Mouse (Mus musculus) midbrain, embryonic 12.5 days (tissue): ENCODE data around the gene Igf1r. TPM values are rescaled to one million over a fixed set of nuclear protein-coding genes. Genes with fewer than 3 reads are reported as not detected.

Source experiments
- ATAC-seq: fragments of 200-750 bp; cut with Nextera tagmentation; 2 replicates; pipeline ENCODE4 v1.8.0; 2017; ENCODE audit warnings: low read depth, moderate TSS enrichment, moderate library complexity; ENCODE audit not compliant: low FRiP score
- H3K27ac ChIP-seq: fragments of 300-500 bp; sonication (generic); replicated peaks from 2 replicates; pipeline ENCODE4 v1.5.1; 2016; ENCODE audit warnings: mild to moderate bottlenecking
- H3K27me3 ChIP-seq: fragments of 300-500 bp; sonication (generic); 2 replicates; pipeline ENCODE4 v1.6.1; 2016; ENCODE audit warnings: mild to moderate bottlenecking
- H3K36me3 ChIP-seq: fragments of 300-500 bp; sonication (generic); 2 replicates; pipeline ENCODE4 v1.6.1; 2016
- H3K4me1 ChIP-seq: fragments of 300-500 bp; sonication (generic); 2 replicates; pipeline ENCODE4 v1.6.1; 2016
- H3K4me2 ChIP-seq: fragments of 300-500 bp; sonication (generic); replicated peaks from 2 replicates; pipeline ENCODE4 v1.6.1; 2016; ENCODE audit warnings: mild to moderate bottlenecking, moderate library complexity
- H3K4me3 ChIP-seq: fragments of 300-500 bp; sonication (generic); 2 replicates; pipeline ENCODE4 v1.5.1; 2016; ENCODE audit warnings: mild to moderate bottlenecking
- H3K9ac ChIP-seq: fragments of 300-500 bp; sonication (generic); replicated peaks from 2 replicates; pipeline ENCODE4 v1.6.1; 2016; ENCODE audit warnings: mild to moderate bottlenecking, moderate library complexity
- H3K9me3 ChIP-seq: fragments of 300-500 bp; sonication (generic); 2 replicates; pipeline ENCODE4 v1.6.1; 2016; ENCODE audit warnings: mild to moderate bottlenecking
- whole genome bisulfite sequencing: fragments of 180-500 bp; shearing (Covaris S2); methylation state at CpG from one replicate; pipeline ENCODE4 v1.1.7; 2016; 5-methylcytosine and 5-hydroxymethylcytosine counted together
- polyA plus RNA-seq: library from polyadenylated mRNA; unstranded; fragments of >200 nt; fragmentation: Nextera tagmentation; extraction: Ambion mirVana; gene quantifications from 2 replicates; pipeline ENCODE4 v1.2.1, GENCODE M21; 2016

The Igf1r gene
- polyA plus RNA-seq, 1 experiment from 2014 or later, result 37.6 TPM

GRCm38 (mm10) chr7:68030846-68031245 lies 78.2 kb downstream of the Igf1r start:
- Histone ChIP-seq H3K4me2 (no peak overlapping the region), H3K9me3 (no peaks in the 10 kb centered on the region), H3K27me3 (no peaks in the 10 kb centered on the region), H3K9ac (no peak overlapping the region), H3K4me1 (peaks cover 31% of the 10 kb centered on the region), H3K27ac (no peak overlapping the region), H3K36me3 (no peaks in the 10 kb centered on the region), H3K4me3 (no peak overlapping the region)
- 28% methylated on average over 9 of the region's 9 CpGs for WGBS
- ATAC-seq, result 0 out of 2 replicates have a peak, but pooled peaks have one; percentile 19

GRCm38 (mm10) chr7:68036527-68036926 lies 83.9 kb downstream of the Igf1r start:
- no peak overlapping the region for H3K4me2 ChIP-seq
- no peak overlapping the region for H3K27ac ChIP-seq
- H3K27me3 ChIP-seq, result no peaks in the 10 kb centered on the region
- WGBS, result 92% methylated on average over 4 of the region's 4 CpGs
- H3K4me1 ChIP-seq, result peaks cover 8% of the 10 kb centered on the region
- ATAC-seq, result no peak
- H3K36me3 ChIP-seq, result no peaks in the 10 kb centered on the region
- no peaks in the 10 kb centered on the region for H3K9me3 ChIP-seq
- no peak overlapping the region for H3K4me3 ChIP-seq
- H3K9ac ChIP-seq, result no peak overlapping the region

- no peaks in the 10 kb centered on the region for H3K27me3 ChIP-seq
- 82% methylated on average over 8 of the region's 8 CpGs for WGBS
- H3K9ac ChIP-seq, result no peak overlapping the region
- no peaks in the 10 kb centered on the region for H3K36me3 ChIP-seq
- H3K4me1 ChIP-seq, result peaks cover 7% of the 10 kb centered on the region
- no peak overlapping the region for H3K27ac ChIP-seq
- H3K4me3 ChIP-seq, result no peak overlapping the region
- ATAC-seq, result no peak
- H3K4me2 ChIP-seq, result no peak overlapping the region
- no peaks in the 10 kb centered on the region for H3K9me3 ChIP-seq
These were observed 86.2 kb downstream of the Igf1r start for GRCm38 (mm10) chr7:68038846-68039245.

GRCm38 (mm10) chr7:68039550-68039949 lies 86.9 kb downstream of the Igf1r start:
- Histone ChIP-seq H3K27ac (no peak overlapping the region), H3K4me3 (no peak overlapping the region), H3K27me3 (no peaks in the 10 kb centered on the region), H3K4me1 (peaks cover 3% of the 10 kb centered on the region; the same call in 1 of the 2 replicates), H3K9me3 (no peaks in the 10 kb centered on the region), H3K36me3 (no peaks in the 10 kb centered on the region), H3K9ac (no peak overlapping the region), H3K4me2 (no peak overlapping the region)
- ATAC-seq, result no peak
- WGBS, result 88% methylated on average over 2 of the region's 2 CpGs

- Histone ChIP-seq H3K4me3 (no peak overlapping the region), H3K27ac (no peak overlapping the region), H3K27me3 (no peaks in the 10 kb centered on the region), H3K36me3 (no peaks in the 10 kb centered on the region), H3K9ac (no peak overlapping the region), H3K4me1 (peaks cover 3% of the 10 kb centered on the region; the same call in 1 of the 2 replicates), H3K9me3 (no peaks in the 10 kb centered on the region), H3K4me2 (no peak overlapping the region)
- WGBS, result 77% methylated on average over 4 of the region's 4 CpGs
- ATAC-seq, result no peak
These were observed 92.0 kb downstream of the Igf1r start for GRCm38 (mm10) chr7:68044621-68045020.

- WGBS, result 89% methylated on average over 4 of the region's 4 CpGs
- Histone ChIP-seq H3K9me3 (no peaks in the 10 kb centered on the region), H3K4me2 (no peak overlapping the region), H3K4me3 (no peak overlapping the region), H3K27me3 (no peaks in the 10 kb centered on the region), H3K9ac (no peak overlapping the region), H3K4me1 (no peaks in the 10 kb centered on the region), H3K27ac (no peak overlapping the region), H3K36me3 (no peaks in the 10 kb centered on the region)
- no peak for ATAC-seq
These were observed 94.5 kb downstream of the Igf1r start for GRCm38 (mm10) chr7:68047152-68047551.

GRCm38 (mm10) chr7:68048532-68048931 lies 95.9 kb downstream of the Igf1r start:
- WGBS, result 84% methylated on average over 4 of the region's 4 CpGs
- H3K27me3 ChIP-seq, result no peaks in the 10 kb centered on the region

GRCm38 (mm10) chr7:68049048-68049447 lies 96.4 kb downstream of the Igf1r start:
- no peaks in the 10 kb centered on the region for H3K36me3 ChIP-seq
- no peaks in the 10 kb centered on the region for H3K9me3 ChIP-seq
- no peak overlapping the region for H3K9ac ChIP-seq
- H3K4me2 ChIP-seq, result no peak overlapping the region
- no peak overlapping the region for H3K4me3 ChIP-seq
- ATAC-seq, result no peak
- 77% methylated on average over 7 of the region's 7 CpGs for WGBS
- no peaks in the 10 kb centered on the region for H3K27me3 ChIP-seq
- peaks cover 9% of the 10 kb centered on the region; the same call in 1 of the 2 replicates for H3K4me1 ChIP-seq
- H3K27ac ChIP-seq, result no peak overlapping the region

More at GRCm38 (mm10) chr7:68048532-68048931, 95.9 kb downstream of the Igf1r start:
- Histone ChIP-seq H3K4me2 (no peak overlapping the region), H3K27ac (no peak overlapping the region), H3K4me1 (peaks cover 6% of the 10 kb centered on the region; the same call in 1 of the 2 replicates), H3K4me3 (no peak overlapping the region), H3K9ac (no peak overlapping the region), H3K36me3 (no peaks in the 10 kb centered on the region), H3K9me3 (no peaks in the 10 kb centered on the region)
- no peak for ATAC-seq

- no peak for ATAC-seq
- Histone ChIP-seq H3K4me3 (no peak overlapping the region), H3K4me2 (no peak overlapping the region), H3K9ac (no peak overlapping the region), H3K36me3 (no peaks in the 10 kb centered on the region), H3K27me3 (no peaks in the 10 kb centered on the region), H3K27ac (no peak overlapping the region), H3K4me1 (peaks cover 16% of the 10 kb centered on the region), H3K9me3 (no peaks in the 10 kb centered on the region)
- 80% methylated on average over 10 of the region's 10 CpGs for WGBS
These were observed 100.5 kb downstream of the Igf1r start for GRCm38 (mm10) chr7:68053002-68053624.

GRCm38 (mm10) chr7:68054498-68054897 lies 101.9 kb downstream of the Igf1r start:
- whole genome bisulfite sequencing, result 48% methylated on average over 2 of the region's 2 CpGs
- H3K4me3 ChIP-seq, result no peak overlapping the region
- peaks cover 20% of the 10 kb centered on the region for H3K4me1 ChIP-seq
- no peaks in the 10 kb centered on the region for H3K36me3 ChIP-seq
- no peak overlapping the region for H3K4me2 ChIP-seq
- H3K27me3 ChIP-seq, result no peaks in the 10 kb centered on the region
- H3K27ac ChIP-seq, result no peak overlapping the region
- H3K9me3 ChIP-seq, result no peaks in the 10 kb centered on the region
- H3K9ac ChIP-seq, result no peak overlapping the region
- no peak for ATAC-seq

- 77% methylated on average over 6 of the region's 6 CpGs for WGBS
- Histone ChIP-seq H3K4me2 (no peak overlapping the region), H3K9ac (no peak overlapping the region), H3K4me3 (no peak overlapping the region), H3K4me1 (peaks cover 20% of the 10 kb centered on the region), H3K36me3 (no peaks in the 10 kb centered on the region), H3K27me3 (no peaks in the 10 kb centered on the region), H3K9me3 (no peaks in the 10 kb centered on the region), H3K27ac (no peak overlapping the region)
- no peak for ATAC-seq
These were observed 102.3 kb downstream of the Igf1r start for GRCm38 (mm10) chr7:68054956-68055355.

GRCm38 (mm10) chr7:68057010-68057409 lies 104.4 kb downstream of the Igf1r start:
- H3K27me3 ChIP-seq, result no peaks in the 10 kb centered on the region
- no peaks in the 10 kb centered on the region for H3K9me3 ChIP-seq
- H3K4me1 ChIP-seq, result peaks cover 25% of the 10 kb centered on the region
- no peak overlapping the region for H3K9ac ChIP-seq
- H3K4me2 ChIP-seq, result no peak overlapping the region
- 94% methylated on average over 3 of the region's 3 CpGs for WGBS
- no peak for ATAC-seq
- no peak overlapping the region for H3K4me3 ChIP-seq
- no peak overlapping the region for H3K27ac ChIP-seq
- no peaks in the 10 kb centered on the region for H3K36me3 ChIP-seq

- Histone ChIP-seq H3K4me3 (no peak overlapping the region), H3K9ac (no peak overlapping the region), H3K27me3 (no peaks in the 10 kb centered on the region), H3K36me3 (no peaks in the 10 kb centered on the region), H3K4me1 (peaks cover 38% of the 10 kb centered on the region), H3K9me3 (no peaks in the 10 kb centered on the region), H3K4me2 (no peak overlapping the region), H3K27ac (no peak overlapping the region)
- 94% methylated on average over 6 of the region's 6 CpGs for WGBS
- no peak for ATAC-seq
These were observed 107.1 kb downstream of the Igf1r start for GRCm38 (mm10) chr7:68059690-68060089.
